Mouse (Mus musculus) E14TG2a.4 (cell line): ENCODE results near the gene Ralgds.

Source experiments
- CTCF ChIP-seq: conservative IDR thresholded peaks from 2 replicates; pipeline ENCODE4 v1.5.1; 2014; ENCODE audit warnings: low read length
- POU5F1 ChIP-seq: IDR thresholded peaks from 2 replicates; pipeline ENCODE4 v1.6.1; 2014; ENCODE audit warnings: low read length, borderline replicate concordance

DNA sequence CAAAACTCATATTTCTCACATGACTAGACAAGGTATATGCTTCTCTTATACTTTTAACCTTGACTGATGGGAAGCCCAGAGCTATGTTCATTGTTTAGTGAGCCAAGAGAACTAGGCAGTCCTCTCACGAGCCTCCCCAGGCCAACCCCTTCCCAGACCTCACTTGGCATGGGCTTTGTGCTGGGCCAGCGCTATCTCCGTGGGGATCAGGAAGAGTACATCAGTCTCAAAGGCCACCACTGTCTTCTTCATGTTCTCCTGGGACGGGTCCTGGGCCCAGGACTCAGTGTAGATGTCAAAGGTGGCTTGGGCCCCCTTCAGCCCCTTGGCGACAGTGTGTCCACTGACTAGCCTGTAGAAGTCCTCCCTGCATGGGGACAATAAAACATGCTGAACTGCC, 44.5 kb downstream of the Ralgds start:
- TF ChIP-seq CTCF (no peak), POU5F1 (no peak)
